In genomic region chr16:95826681-95827401, GRCm38 (mm10) we compare ENCODE assay signal across 17 mouse cellular contexts.
DNase-seq lines count a peak whose midpoint lies in the region; ATAC-seq and TF ChIP-seq lines count a peak whose summit lies in the region.
"Had no signal": no experiment of that assay in that cellular context is flagged by ENCODE, and none has a peak within 500 bp of the region (broad histone marks: within the 10 kb centered on the region; RNA-seq: fewer than 3 reads in every experiment).

No protein-coding gene starts in this region.

- TF ChIP-seq EP300 in MEL (IDR thresholded peaks at IDR 0.05; ENCODE audit: low read depth in 1 of 2, low read length in 2 of 2) = no peak

- H3K36me3 ChIP-seq in kidney, embryonic 16.5 days (ENCODE audit: insufficient read depth, low read length) = no peaks in the 10 kb centered on the region
- peaks cover 0 to 19% of the 10 kb centered on the region in 2 experiments; a peak in 2 of 4 replicates for H3K36me3 ChIP-seq in MEL (ENCODE audit: control insufficient read depth in 1 of 2, insufficient read depth in 2 of 2, low read length in 2 of 2)
- H3K36me3 ChIP-seq in macrophage (ENCODE audit: inconsistent target) = no peaks in the 10 kb centered on the region
- H3K36me3 ChIP-seq in intestine, embryonic 15.5 days = no peaks in the 10 kb centered on the region
- H3K36me3 ChIP-seq: forebrain, embryonic 12.5 days; midbrain, embryonic 13.5 days had no signal

- H3K4me2 ChIP-seq in kidney, embryonic 16.5 days (replicated peaks; ENCODE audit: low read depth, low read length) = no peak overlapping the region
- no peak overlapping the region for H3K4me2 ChIP-seq in intestine, embryonic 15.5 days (replicated peaks)
- H3K4me2 ChIP-seq: forebrain, embryonic 12.5 days; lung, embryonic 14.5 days; midbrain, embryonic 13.5 days had no signal

- H3K4me1 ChIP-seq in kidney, embryonic 16.5 days (ENCODE audit: insufficient read depth, low read length) = peaks cover 42% of the 10 kb centered on the region
- H3K4me1 ChIP-seq in MEL (ENCODE audit: control insufficient read depth in 1 of 2, insufficient read depth in 2 of 2, low read length in 2 of 2) = peaks cover 2 to 24% of the 10 kb centered on the region in 2 experiments; a peak in 3 of 4 replicates
- peaks cover 25% of the 10 kb centered on the region for H3K4me1 ChIP-seq in intestine, embryonic 15.5 days (replicated peaks)

- ATAC-seq in kidney, embryonic 16.5 days (ENCODE audit: low FRiP score, low TSS enrichment) = peak; percentile 64
- ATAC-seq in intestine, embryonic 15.5 days = no peak
- ATAC-seq: hindbrain, postnatal 0 days; midbrain, embryonic 13.5 days had no signal

- 46% methylated on average over 5 of the region's 5 CpGs for WGBS in kidney, embryonic 16.5 days
- WGBS in macrophage (ENCODE audit: missing documents) = 63% methylated on average over 4 of the region's 5 CpGs
- 80% methylated on average over 5 of the region's 5 CpGs for WGBS in intestine, embryonic 15.5 days

- no peak for TF ChIP-seq POLR2A in MEL (IDR thresholded peaks at IDR 0.05; ENCODE audit: control insufficient read depth in 1 of 2, insufficient read depth in 1 of 2, low read depth in 1 of 2, low read length in 2 of 2, poor library complexity in 1 of 2)

- no peaks in the 10 kb centered on the region for H3K9me3 ChIP-seq in kidney, embryonic 16.5 days (ENCODE audit: low read length)
- H3K9me3 ChIP-seq in MEL (replicated peaks; ENCODE audit: insufficient read depth, low read length) = no peaks in the 10 kb centered on the region
- H3K9me3 ChIP-seq in intestine, embryonic 15.5 days = no peaks in the 10 kb centered on the region
- H3K9me3 ChIP-seq: forebrain, embryonic 12.5 days; midbrain, embryonic 13.5 days had no signal

- no peaks in the 10 kb centered on the region for H3K27me3 ChIP-seq in kidney, embryonic 16.5 days (ENCODE audit: insufficient read depth, low read length)
- no peaks in the 10 kb centered on the region for H3K27me3 ChIP-seq in MEL (ENCODE audit: control insufficient read depth in 1 of 2, insufficient read depth in 2 of 2, low read length in 2 of 2)
- H3K27me3 ChIP-seq in intestine, embryonic 15.5 days (replicated peaks) = no peaks in the 10 kb centered on the region
- H3K27me3 ChIP-seq: forebrain, embryonic 12.5 days; midbrain, embryonic 13.5 days had no signal

- H3K9ac ChIP-seq in kidney, embryonic 16.5 days (replicated peaks; ENCODE audit: low read length) = no peak overlapping the region
- no peak overlapping the region for H3K9ac ChIP-seq in MEL (ENCODE audit: control insufficient read depth, low read depth, low read length, poor library complexity, severe bottlenecking)
- H3K9ac ChIP-seq in intestine, embryonic 15.5 days = no peak overlapping the region
- H3K9ac ChIP-seq: forebrain, embryonic 12.5 days; lung, embryonic 14.5 days; midbrain, embryonic 13.5 days had no signal

- TF ChIP-seq CTCF in MEL (IDR thresholded peaks at IDR 0.05 in 2 of 3, conservative IDR thresholded peaks at IDR 0.05 in 1 of 3; ENCODE audit: control insufficient read depth in 1 of 3, insufficient read depth in 1 of 3, low read depth in 2 of 3, low read length in 3 of 3, poor library complexity in 1 of 3, severe bottlenecking in 1 of 3) = no peak

- no peak overlapping the region for H3K4me3 ChIP-seq in kidney, embryonic 16.5 days (ENCODE audit: low read length)
- H3K4me3 ChIP-seq in MEL (ENCODE audit: control insufficient read depth in 1 of 2, insufficient read depth in 1 of 2, low read depth in 2 of 2, low read length in 2 of 2) (no peak overlapping the region), macrophage (ENCODE audit: inconsistent target) (no peak overlapping the region)
- H3K4me3 ChIP-seq in intestine, embryonic 15.5 days (replicated peaks) = no peak overlapping the region
- H3K4me3 ChIP-seq: forebrain, embryonic 12.5 days; midbrain, embryonic 13.5 days had no signal

- peak overlapping the region; percentile 65 for H3K27ac ChIP-seq in kidney, embryonic 16.5 days (ENCODE audit: low read length)
- H3K27ac ChIP-seq in MEL (ENCODE audit: control insufficient read depth, low read depth, low read length) (peak overlapping the region; percentile 39; the same call in 1 of the 2 replicates), macrophage (peak overlapping the region; percentile 79)
- H3K27ac ChIP-seq in intestine, embryonic 15.5 days = no peak overlapping the region
- H3K27ac ChIP-seq: forebrain, embryonic 12.5 days; hindbrain, postnatal 0 days; midbrain, embryonic 13.5 days had no signal

- DNase-seq in kidney, postnatal 14 days = no peak
- DNase-seq in CD4-positive, CD25-positive, alpha-beta regulatory T cell, adult 2 months (ENCODE audit: low read depth, low spot score) = peak; percentile 70
- no peak for DNase-seq in MEL (ENCODE audit: low read depth, low spot score)
- no peak for DNase-seq in left cerebral cortex, adult 18-20 months (ENCODE audit: low spot score in 2 of 2)
- DNase-seq: adrenal gland, postnatal 36 days; embryo, embryonic 11 days; gastrocnemius, postnatal 10 days; kidney, adult 9 months; liver; lung, embryonic 14.5 days; thymus, postnatal 25 days had no signal

- H3K79me2 ChIP-seq in MEL (ENCODE audit: control insufficient read depth, insufficient read depth, low read length, poor library complexity) (no peaks in the 10 kb centered on the region), macrophage (ENCODE audit: inconsistent target) (no peaks in the 10 kb centered on the region)

- TF ChIP-seq RAD21 in MEL (IDR thresholded peaks at IDR 0.05; ENCODE audit: low read depth, low read length) = no peak

TF ChIP-seq in MEL, 35 proteins besides CTCF, POLR2A, EP300 and RAD21:
- TF ChIP-seq JUND (IDR thresholded peaks at IDR 0.05; ENCODE audit: low read depth, low read length) (peak; percentile 8; the same call in 1 of the 2 replicates), POLR2AphosphoS5 (IDR thresholded peaks at IDR 0.05; ENCODE audit: borderline replicate concordance, low read depth, low read length) (no peak), NRF1 (IDR thresholded peaks at IDR 0.05; ENCODE audit: insufficient read depth, low read depth, low read length, poor library complexity, severe bottlenecking) (no peak), TCF12 (IDR thresholded peaks at IDR 0.05; ENCODE audit: low read depth, low read length) (no peak)
